Mouse (Mus musculus): ENCODE data around the gene Ccdc85c.

DNA sequence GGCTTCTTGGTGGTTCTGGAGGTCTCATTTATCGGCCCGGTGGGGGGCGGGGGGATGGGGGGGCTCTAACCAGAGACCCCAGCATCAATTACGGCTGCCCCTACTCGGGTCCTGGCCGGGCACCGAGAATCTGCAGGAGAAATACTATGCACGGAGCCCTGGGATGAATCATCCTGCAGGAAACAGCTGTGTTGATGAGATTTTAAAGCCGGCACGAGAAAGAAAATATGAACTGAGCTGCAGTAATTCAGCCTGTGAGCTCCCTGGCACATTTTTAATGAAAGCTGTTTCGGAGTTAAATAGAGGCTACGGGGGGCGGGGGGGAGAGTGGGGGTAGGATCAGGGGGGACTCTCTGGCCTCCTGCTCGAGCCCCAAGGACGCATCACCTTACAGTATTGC, 56.1 kb downstream of the Ccdc85c start:
- TF ChIP-seq CTCF (IDR thresholded peaks at IDR 0.05; ENCODE audit: control insufficient read depth, insufficient read depth, insufficient read length) (no peak), MAX (IDR thresholded peaks at IDR 0.05) (no peak), MYOG (IDR thresholded peaks at IDR 0.05; ENCODE audit: control insufficient read depth, extremely low read depth, insufficient read length) (no peak)
